Mouse (Mus musculus): ENCODE measurements around the gene Best2.

- TF ChIP-seq POLR2A (IDR thresholded peaks at IDR 0.05; ENCODE audit: borderline replicate concordance, control insufficient read depth, low read depth, low read length) (no peak), CTCF (IDR thresholded peaks at IDR 0.05; ENCODE audit: control insufficient read depth, insufficient read depth, low read length) (no peak)
Observed at GRCm38 (mm10) chr8:85043619-85044018, 29.3 kb upstream of the Best2 start.
